Mouse (Mus musculus) thymus, postnatal 4 days (tissue): ENCODE data around the gene Olfr799.

Experiments
- DNase-seq: peaks from one replicate; pipeline ENCODE4 v3.0.0; 2021

Olfr799 gene

DNA sequence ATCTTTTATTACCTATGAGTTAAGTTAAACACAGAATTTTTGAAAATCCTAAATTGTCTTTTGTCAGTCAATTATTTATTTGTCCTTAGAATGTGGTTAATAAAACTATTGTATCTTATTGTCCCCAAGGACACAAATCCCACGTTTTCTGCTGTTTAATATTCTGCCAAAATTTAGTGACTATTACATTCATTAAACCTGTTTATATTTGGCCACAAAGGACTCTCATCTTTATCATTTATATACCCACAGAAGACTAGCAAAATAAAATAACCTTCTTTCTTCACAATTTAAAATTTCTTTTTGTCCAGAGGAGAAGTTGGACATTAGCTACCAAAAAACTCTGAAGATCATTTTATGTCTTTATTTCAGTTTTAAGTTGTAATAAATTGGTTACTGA, at the start of gene Olfr799:
Gene Olfr799, plus strand, starts transcription at position 301 of the 400 bp plus-strand sequence.
- DNase-seq, result no peak

DNA sequence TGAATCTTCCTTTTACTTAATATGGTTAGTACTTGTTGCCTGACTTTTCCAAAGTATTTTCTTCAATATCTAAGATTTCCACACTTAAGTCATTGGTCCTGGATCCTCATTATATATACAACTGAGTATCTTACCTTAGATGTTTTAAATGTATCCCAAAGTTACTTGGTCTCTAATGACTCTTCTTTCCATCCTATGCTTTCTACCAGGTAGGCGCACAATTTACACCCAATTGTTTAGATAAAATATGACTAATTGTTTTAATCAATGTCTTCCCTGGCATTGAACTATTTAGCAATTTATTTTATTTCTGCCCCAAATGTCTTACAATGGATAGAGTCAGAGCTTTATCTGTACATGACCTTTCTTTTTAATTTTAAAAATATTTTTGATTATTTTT, 24.8 kb upstream of the Olfr799 start, which contains the start of gene Olfr796:
Gene Olfr796, minus strand, starts transcription at position 101 of the 400 bp plus-strand sequence.
- DNase-seq, result no peak

DNA sequence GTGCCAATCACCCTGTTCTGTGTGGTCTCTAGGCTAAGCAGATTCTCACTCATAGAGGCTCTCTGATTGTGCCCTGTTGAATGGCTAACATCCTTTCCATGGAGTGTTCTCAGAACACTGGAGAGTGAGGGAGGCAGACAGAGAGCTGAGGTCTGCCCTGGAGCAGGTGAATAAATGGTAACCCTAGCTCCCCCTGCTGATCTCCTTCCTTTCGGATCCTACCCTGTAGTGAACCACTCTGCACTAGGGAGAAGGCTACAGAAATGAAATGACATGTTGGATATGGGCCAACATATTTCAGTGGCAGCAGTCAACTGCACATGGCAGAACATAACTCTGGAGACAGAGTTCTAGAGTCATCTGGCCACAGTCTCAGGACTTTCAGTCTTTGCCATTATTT, 15.6 kb upstream of the Olfr799 start:
- DNase-seq, result no peak

DNA sequence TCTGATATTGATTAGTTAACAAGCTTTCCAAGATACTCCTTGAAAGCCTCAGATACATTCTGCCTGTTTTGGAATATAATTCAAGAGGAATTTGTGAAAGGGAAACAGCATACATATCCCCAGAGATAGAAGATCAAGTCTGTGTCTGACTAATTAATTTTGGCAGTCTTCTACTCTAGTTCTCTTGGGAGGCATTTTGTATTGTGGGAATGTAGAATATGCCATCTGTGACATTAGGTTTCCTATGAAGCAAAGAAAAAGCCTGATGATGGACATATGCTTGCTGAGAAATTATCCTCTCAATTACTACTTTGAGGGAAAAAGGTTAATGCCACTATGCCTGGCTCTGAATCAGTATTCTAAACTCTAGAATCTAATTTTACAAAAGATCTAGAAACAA, 14.0 kb upstream of the Olfr799 start:
- no peak for DNase-seq

- no peak for DNase-seq
Measured at GRCm38 (mm10) chr10:129627834-129628233, 9.4 kb upstream of the Olfr799 start, which contains the start of gene Olfr798. Gene Olfr798 (minus strand): TSS chr10:129627934.

- DNase-seq, result no peak
Measured at GRCm38 (mm10) chr10:129651763-129652162, 14.5 kb downstream of the Olfr799 start.

- DNase-seq, result no peak
Measured at GRCm38 (mm10) chr10:129657394-129657793, 20.1 kb downstream of the Olfr799 start, which contains the start of gene Olfr800. Gene Olfr800 (plus strand): TSS chr10:129657694.

- DNase-seq, result no peak
Measured at GRCm38 (mm10) chr10:129673765-129674164, 36.5 kb downstream of the Olfr799 start, which contains the start of gene Olfr801. Gene Olfr801 (minus strand): TSS chr10:129673865.

DNA sequence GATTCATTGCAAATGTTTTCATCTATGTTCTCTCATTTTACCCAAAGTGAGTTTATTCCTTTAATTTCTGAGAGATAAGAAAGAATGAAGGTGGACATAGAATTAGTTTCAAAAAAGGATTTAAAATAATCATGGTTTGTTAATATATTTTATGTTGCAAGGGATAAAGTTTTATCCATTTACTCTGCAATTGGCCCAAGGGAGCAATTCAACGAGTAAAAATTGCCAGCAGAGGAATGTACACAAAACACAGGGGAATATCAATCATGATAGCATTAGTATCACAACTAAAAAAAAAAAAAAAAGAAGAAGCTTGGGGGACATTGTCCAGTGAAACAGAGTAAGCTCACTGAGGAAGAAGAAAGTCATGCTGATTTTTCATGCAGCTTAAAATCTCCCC, 50.8 kb downstream of the Olfr799 start, which contains the start of gene Olfr802:
Gene Olfr802, minus strand, starts transcription at position 101 of the 400 bp plus-strand sequence.
- no peak for DNase-seq

- DNase-seq, result no peak
Measured at GRCm38 (mm10) chr10:129694186-129694585, 56.9 kb downstream of the Olfr799 start, which contains the start of gene Olfr803. Gene Olfr803 (minus strand): TSS chr10:129694286.
